Comparison of ENCODE assay signal across 26 mouse cellular contexts in the genomic region with DNA sequence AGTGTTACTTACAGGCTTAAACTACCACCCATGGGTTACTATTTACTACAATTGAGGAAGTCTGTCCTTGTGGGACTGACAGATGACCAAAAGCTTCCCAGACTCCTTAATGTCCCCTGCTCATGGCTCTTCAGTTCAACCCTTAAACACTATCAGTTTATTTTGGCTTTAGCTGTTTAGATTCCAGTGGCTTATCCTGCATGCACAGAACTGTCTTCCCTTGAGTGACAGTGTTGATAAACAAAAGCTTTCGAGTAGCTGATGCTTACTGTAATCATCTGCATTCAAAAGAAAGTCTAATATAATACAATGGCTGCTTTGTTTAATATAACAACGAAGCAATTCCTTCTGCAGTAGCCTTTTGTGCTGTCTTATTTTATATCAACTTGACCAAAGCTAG. TPM values are rescaled to one million over a fixed set of nuclear protein-coding genes. Genes with fewer than 3 reads are reported as not detected.
DNase-seq lines count a peak whose midpoint lies in the region; ATAC-seq and TF ChIP-seq lines count a peak whose summit lies in the region.
"Had no signal": no experiment of that assay in that cellular context is flagged by ENCODE, and none has a peak within 500 bp of the region (broad histone marks: within the 10 kb centered on the region; RNA-seq: fewer than 3 reads in every experiment).

No protein-coding gene starts in this region.

- no peaks in the 10 kb centered on the region for H3K9me3 ChIP-seq in liver, embryonic 14.5 days (ENCODE audit: control insufficient read depth, low read length)
- no peaks in the 10 kb centered on the region for H3K9me3 ChIP-seq in midbrain, postnatal 0 days (ENCODE audit: low read length)
- H3K9me3 ChIP-seq in embryonic facial prominence, embryonic 10.5 days = no peaks in the 10 kb centered on the region
- H3K9me3 ChIP-seq in midbrain, embryonic 11.5 days (ENCODE audit: control insufficient read depth, low read length) = no peaks in the 10 kb centered on the region
- H3K9me3 ChIP-seq: embryonic facial prominence, embryonic 12.5 days; forebrain, embryonic 13.5 days had no signal

- peak; percentile 88 for ATAC-seq in erythroblast, adult 5-6 weeks (replicated peaks; ENCODE audit: low FRiP score, poor library complexity, severe bottlenecking)
- ATAC-seq in liver, embryonic 14.5 days (ENCODE audit: insufficient read depth) = peak; percentile 86
- ATAC-seq in megakaryocyte progenitor cell, adult 5-6 weeks (replicated peaks; ENCODE audit: poor library complexity) = peak; percentile 90
- no peak for ATAC-seq in midbrain, postnatal 0 days (ENCODE audit: low FRiP score)
- ATAC-seq in midbrain, embryonic 11.5 days (ENCODE audit: low FRiP score) = no peak
- ATAC-seq: forebrain, embryonic 13.5 days; forebrain, postnatal 0 days; hindbrain, embryonic 16.5 days; inflammation-experienced regulatory T-cells, adult 6 months; Patski had no signal

- peaks cover 13 to 22% of the 10 kb centered on the region in 2 experiments for H3K4me1 ChIP-seq in liver, embryonic 14.5 days (replicated peaks; ENCODE audit: control insufficient read depth in 2 of 2, insufficient read depth in 2 of 2, low read length in 1 of 2)
- H3K4me1 ChIP-seq in midbrain, postnatal 0 days (ENCODE audit: insufficient read depth, low read length) = no peaks in the 10 kb centered on the region
- no peaks in the 10 kb centered on the region for H3K4me1 ChIP-seq in embryonic facial prominence, embryonic 10.5 days
- H3K4me1 ChIP-seq in midbrain, embryonic 11.5 days (ENCODE audit: control insufficient read depth, insufficient read depth, low read length) = no peaks in the 10 kb centered on the region
- H3K4me1 ChIP-seq: embryonic facial prominence, embryonic 12.5 days; forebrain, embryonic 13.5 days had no signal

- no peaks in the 10 kb centered on the region for H3K27me3 ChIP-seq in liver, embryonic 14.5 days (ENCODE audit: control insufficient read depth, insufficient read depth, low read length)
- H3K27me3 ChIP-seq in midbrain, postnatal 0 days (ENCODE audit: insufficient read depth, low read length) = no peaks in the 10 kb centered on the region
- no peaks in the 10 kb centered on the region for H3K27me3 ChIP-seq in embryonic facial prominence, embryonic 10.5 days (replicated peaks; ENCODE audit: low read depth, poor library complexity, severe bottlenecking)
- no peaks in the 10 kb centered on the region for H3K27me3 ChIP-seq in midbrain, embryonic 11.5 days (ENCODE audit: control insufficient read depth, insufficient read depth, low read length)
- H3K27me3 ChIP-seq: CH12.LX; embryonic facial prominence, embryonic 12.5 days; forebrain, embryonic 13.5 days had no signal

- H3K9ac ChIP-seq in liver, embryonic 14.5 days (replicated peaks) = no peak overlapping the region; the same call in 1 of the 2 replicates
- H3K9ac ChIP-seq in midbrain, postnatal 0 days (replicated peaks; ENCODE audit: low read length, poor library complexity, severe bottlenecking) = no peak overlapping the region
- H3K9ac ChIP-seq in midbrain, embryonic 11.5 days (ENCODE audit: low read length) = no peak overlapping the region
- H3K9ac ChIP-seq: embryonic facial prominence, embryonic 12.5 days; forebrain, embryonic 13.5 days; forebrain, postnatal 0 days had no signal

- 21% methylated on average over 2 of the region's 2 CpGs for WGBS in liver, embryonic 14.5 days (ENCODE audit: insufficient replicate concordance)
- 55% methylated on average over 2 of the region's 2 CpGs for WGBS in midbrain, postnatal 0 days
- 65% methylated on average over 2 of the region's 2 CpGs for WGBS in embryonic facial prominence, embryonic 10.5 days
- WGBS in midbrain, embryonic 11.5 days = 77% methylated on average over 2 of the region's 2 CpGs

- TF ChIP-seq EP300 in liver, embryonic 14.5 days (IDR thresholded peaks at IDR 0.05; ENCODE audit: low read depth) = peak; percentile 73

- TF ChIP-seq CTCF in liver, embryonic 14.5 days (IDR thresholded peaks at IDR 0.05; ENCODE audit: low read depth) = no peak
- TF ChIP-seq CTCF in midbrain, postnatal 0 days (IDR thresholded peaks at IDR 0.05) = no peak

- H3K36me3 ChIP-seq in liver, embryonic 14.5 days (replicated peaks; ENCODE audit: control insufficient read depth, insufficient read depth, low read depth) = no peaks in the 10 kb centered on the region
- H3K36me3 ChIP-seq in midbrain, postnatal 0 days (ENCODE audit: insufficient read depth, low read length) = no peaks in the 10 kb centered on the region
- no peaks in the 10 kb centered on the region for H3K36me3 ChIP-seq in embryonic facial prominence, embryonic 10.5 days (replicated peaks)
- no peaks in the 10 kb centered on the region for H3K36me3 ChIP-seq in midbrain, embryonic 11.5 days (ENCODE audit: control insufficient read depth, insufficient read depth, low read length)
- H3K36me3 ChIP-seq: embryonic facial prominence, embryonic 12.5 days had no signal

- H3K27ac ChIP-seq in liver, embryonic 14.5 days = peak overlapping the region; percentile 37; the same call in 1 of the 2 replicates
- no peak overlapping the region for H3K27ac ChIP-seq in midbrain, postnatal 0 days (ENCODE audit: low read depth, low read length)
- no peak overlapping the region for H3K27ac ChIP-seq in embryonic facial prominence, embryonic 10.5 days (replicated peaks)
- H3K27ac ChIP-seq in midbrain, embryonic 11.5 days (ENCODE audit: low read depth, low read length) = no peak overlapping the region
- H3K27ac ChIP-seq: embryonic facial prominence, embryonic 12.5 days; forebrain, embryonic 13.5 days; heart, adult 2 months had no signal

- H3K4me2 ChIP-seq in liver, embryonic 14.5 days (ENCODE audit: low read depth) = peak overlapping the region; percentile 34; the same call in 1 of the 2 replicates
- no peak overlapping the region for H3K4me2 ChIP-seq in midbrain, postnatal 0 days (ENCODE audit: low read depth, low read length, poor library complexity, severe bottlenecking)
- no peak overlapping the region for H3K4me2 ChIP-seq in midbrain, embryonic 11.5 days
- H3K4me2 ChIP-seq: embryonic facial prominence, embryonic 12.5 days; forebrain, embryonic 13.5 days; heart, embryonic 11.5 days had no signal

- H3K4me3 ChIP-seq in liver, embryonic 14.5 days (ENCODE audit: insufficient read depth in 1 of 2, low read depth in 2 of 2, low read length in 2 of 2) = no peak overlapping the region
- H3K4me3 ChIP-seq in midbrain, postnatal 0 days (ENCODE audit: low read depth, low read length) = no peak overlapping the region
- no peak overlapping the region for H3K4me3 ChIP-seq in embryonic facial prominence, embryonic 10.5 days
- H3K4me3 ChIP-seq in midbrain, embryonic 11.5 days (ENCODE audit: low read depth, low read length) = no peak overlapping the region
- H3K4me3 ChIP-seq: embryonic facial prominence, embryonic 12.5 days; forebrain, embryonic 13.5 days; heart, adult 2 months had no signal

- peak; percentile 40 for DNase-seq in c-Kit-positive CD71-positive TER-119-negative erythroid progenitor cells, embryonic 14.5 days (ENCODE audit: low read depth)
- DNase-seq in liver, embryonic 14.5 days (ENCODE audit: low read depth in 3 of 3, low spot score in 3 of 3) = peak; percentile 17 to 40 (median 38)
- no peak for DNase-seq in midbrain, postnatal 0 days (ENCODE audit: low spot score)
- no peak for DNase-seq in embryonic facial prominence, embryonic 10.5 days (ENCODE audit: low spot score)
- DNase-seq in midbrain, embryonic 11.5 days (ENCODE audit: low spot score, missing footprints) = no peak
- DNase-seq: adrenal gland, postnatal 10 days; cerebellum, adult 2 months; cerebellum, postnatal 10 days; embryo, embryonic 11 days; forebrain, postnatal 0 days; gastrocnemius, postnatal 14 days; heart, adult 2 months; heart, postnatal 36 days had no signal

RNA-seq across cellular contexts. Expression of a gene that starts 7.3 kb away (rescaled TPM):
- total RNA-seq in erythroblast, adult 5-6 weeks (2015; ENCODE audit: low replicate concordance) = not detected in 2 replicates
- total RNA-seq in erythroblast, adult 5-6 weeks (2017; ENCODE audit: low replicate concordance) = not detected in 2 replicates
- polyA plus RNA-seq in liver, embryonic 14.5 days (2012; rRNA removed) = not detected in 2 replicates
- not detected in 2 replicates for polyA plus RNA-seq in liver, embryonic 14.5 days (2014; fragmentation: Nextera tagmentation; extraction: Ambion mirVana)
- not detected in 2 replicates for total RNA-seq in megakaryocyte progenitor cell, adult 5-6 weeks (2015)
- not detected in 2 replicates for total RNA-seq in megakaryocyte progenitor cell, adult 5-6 weeks (2017)
- total RNA-seq in midbrain, postnatal 0 days (2014; rRNA removed) = not detected in 2 replicates
- not detected in 2 replicates for polyA plus RNA-seq in midbrain, postnatal 0 days (2015; fragmentation: Nextera tagmentation; extraction: Ambion mirVana)
- polyA plus RNA-seq in embryonic facial prominence, embryonic 10.5 days (2016; fragmentation: Nextera tagmentation; extraction: Ambion mirVana) = not detected in 2 replicates
- not detected in 2 replicates for polyA plus RNA-seq in midbrain, embryonic 11.5 days (2014; fragmentation: Nextera tagmentation; extraction: Ambion mirVana)
- total RNA-seq: adrenal gland, postnatal 10 days; CH12.LX; forebrain, postnatal 0 days; gastrocnemius, adult 18-20 months; gastrocnemius, postnatal 14 days; heart, adult 2 months; heart, postnatal 36 days had no signal
- polyA plus RNA-seq: cerebellum, adult 2 months; embryonic facial prominence, embryonic 12.5 days; forebrain, embryonic 13.5 days; forebrain, postnatal 0 days; gonadal fat pad, adult 2 months; heart, adult 2 months; heart, embryonic 11.5 days; heart, embryonic 16.5 days; hindbrain, embryonic 11.5 days; hindbrain, embryonic 16.5 days; inflammation-experienced regulatory T-cells, adult 6 months; Patski had no signal

RNA-seq across cellular contexts. Expression of a gene that starts 13.8 kb away (rescaled TPM):
- total RNA-seq in erythroblast, adult 5-6 weeks (2015; ENCODE audit: low replicate concordance) = not detected in 2 replicates
- not detected in 2 replicates for total RNA-seq in erythroblast, adult 5-6 weeks (2017; ENCODE audit: low replicate concordance)
- not detected in 2 replicates for polyA plus RNA-seq in liver, embryonic 14.5 days (2012; rRNA removed)
- polyA plus RNA-seq in liver, embryonic 14.5 days (2014; fragmentation: Nextera tagmentation; extraction: Ambion mirVana) = not detected in 2 replicates
- total RNA-seq in megakaryocyte progenitor cell, adult 5-6 weeks (2015) = not detected in 2 replicates
- total RNA-seq in megakaryocyte progenitor cell, adult 5-6 weeks (2017) = not detected in 2 replicates
- total RNA-seq in midbrain, postnatal 0 days (2014; rRNA removed) = not detected in 2 replicates
- not detected in 2 replicates for polyA plus RNA-seq in midbrain, postnatal 0 days (2015; fragmentation: Nextera tagmentation; extraction: Ambion mirVana)
- not detected in 2 replicates for polyA plus RNA-seq in embryonic facial prominence, embryonic 10.5 days (2016; fragmentation: Nextera tagmentation; extraction: Ambion mirVana)
- polyA plus RNA-seq in midbrain, embryonic 11.5 days (2014; fragmentation: Nextera tagmentation; extraction: Ambion mirVana) = not detected in 2 replicates
- total RNA-seq: adrenal gland, postnatal 10 days; CH12.LX; forebrain, postnatal 0 days; gastrocnemius, adult 18-20 months; gastrocnemius, postnatal 14 days; heart, adult 2 months; heart, postnatal 36 days had no signal
- polyA plus RNA-seq: cerebellum, adult 2 months; embryonic facial prominence, embryonic 12.5 days; forebrain, embryonic 13.5 days; forebrain, postnatal 0 days; gonadal fat pad, adult 2 months; heart, adult 2 months; heart, embryonic 11.5 days; heart, embryonic 16.5 days; hindbrain, embryonic 11.5 days; hindbrain, embryonic 16.5 days; inflammation-experienced regulatory T-cells, adult 6 months; Patski had no signal

RNA-seq across cellular contexts. Expression of a gene that starts 20.0 kb away (rescaled TPM):
- not detected in 2 replicates for total RNA-seq in erythroblast, adult 5-6 weeks (2015; ENCODE audit: low replicate concordance)
- total RNA-seq in erythroblast, adult 5-6 weeks (2017; ENCODE audit: low replicate concordance) = not detected in 2 replicates
- 0.05 TPM in 1 of 2 replicates, not detected in the other for polyA plus RNA-seq in liver, embryonic 14.5 days (2012; rRNA removed)
- polyA plus RNA-seq in liver, embryonic 14.5 days (2014; fragmentation: Nextera tagmentation; extraction: Ambion mirVana) = not detected in 2 replicates
- not detected in 2 replicates for total RNA-seq in megakaryocyte progenitor cell, adult 5-6 weeks (2015)
- not detected in 2 replicates for total RNA-seq in megakaryocyte progenitor cell, adult 5-6 weeks (2017)
- total RNA-seq in midbrain, postnatal 0 days (2014; rRNA removed) = not detected in 2 replicates
- not detected in 2 replicates for polyA plus RNA-seq in midbrain, postnatal 0 days (2015; fragmentation: Nextera tagmentation; extraction: Ambion mirVana)
- polyA plus RNA-seq in embryonic facial prominence, embryonic 10.5 days (2016; fragmentation: Nextera tagmentation; extraction: Ambion mirVana) = not detected in 2 replicates
- polyA plus RNA-seq in midbrain, embryonic 11.5 days (2014; fragmentation: Nextera tagmentation; extraction: Ambion mirVana) = not detected in 2 replicates
- total RNA-seq: adrenal gland, postnatal 10 days; CH12.LX; forebrain, postnatal 0 days; gastrocnemius, adult 18-20 months; gastrocnemius, postnatal 14 days; heart, adult 2 months; heart, postnatal 36 days had no signal
- polyA plus RNA-seq: cerebellum, adult 2 months; embryonic facial prominence, embryonic 12.5 days; forebrain, embryonic 13.5 days; forebrain, postnatal 0 days; gonadal fat pad, adult 2 months; heart, adult 2 months; heart, embryonic 11.5 days; heart, embryonic 16.5 days; hindbrain, embryonic 11.5 days; hindbrain, embryonic 16.5 days; inflammation-experienced regulatory T-cells, adult 6 months; Patski had no signal

RNA-seq across cellular contexts. Expression of a gene that starts 21.6 kb away (rescaled TPM):
- not detected in 2 replicates for total RNA-seq in erythroblast, adult 5-6 weeks (2015; ENCODE audit: low replicate concordance)
- not detected in 2 replicates for total RNA-seq in erythroblast, adult 5-6 weeks (2017; ENCODE audit: low replicate concordance)
- polyA plus RNA-seq in liver, embryonic 14.5 days (2012; rRNA removed) = not detected in 2 replicates
- not detected in 2 replicates for polyA plus RNA-seq in liver, embryonic 14.5 days (2014; fragmentation: Nextera tagmentation; extraction: Ambion mirVana)
- total RNA-seq in megakaryocyte progenitor cell, adult 5-6 weeks (2015) = not detected in 2 replicates
- not detected in 2 replicates for total RNA-seq in megakaryocyte progenitor cell, adult 5-6 weeks (2017)
- not detected in 2 replicates for total RNA-seq in midbrain, postnatal 0 days (2014; rRNA removed)
- polyA plus RNA-seq in midbrain, postnatal 0 days (2015; fragmentation: Nextera tagmentation; extraction: Ambion mirVana) = not detected in 2 replicates
- not detected in 2 replicates for polyA plus RNA-seq in embryonic facial prominence, embryonic 10.5 days (2016; fragmentation: Nextera tagmentation; extraction: Ambion mirVana)
- not detected in 2 replicates for polyA plus RNA-seq in midbrain, embryonic 11.5 days (2014; fragmentation: Nextera tagmentation; extraction: Ambion mirVana)
- total RNA-seq: adrenal gland, postnatal 10 days; CH12.LX; forebrain, postnatal 0 days; gastrocnemius, adult 18-20 months; gastrocnemius, postnatal 14 days; heart, adult 2 months; heart, postnatal 36 days had no signal
- polyA plus RNA-seq: cerebellum, adult 2 months; embryonic facial prominence, embryonic 12.5 days; forebrain, embryonic 13.5 days; forebrain, postnatal 0 days; gonadal fat pad, adult 2 months; heart, adult 2 months; heart, embryonic 11.5 days; heart, embryonic 16.5 days; hindbrain, embryonic 11.5 days; hindbrain, embryonic 16.5 days; inflammation-experienced regulatory T-cells, adult 6 months; Patski had no signal

RNA-seq across cellular contexts. Expression of a gene that starts 30.4 kb away (rescaled TPM):
- not detected in 2 replicates for total RNA-seq in erythroblast, adult 5-6 weeks (2015; ENCODE audit: low replicate concordance)
- not detected in 2 replicates for total RNA-seq in erythroblast, adult 5-6 weeks (2017; ENCODE audit: low replicate concordance)
- polyA plus RNA-seq in liver, embryonic 14.5 days (2012; rRNA removed) = not detected in 2 replicates
- not detected in 2 replicates for polyA plus RNA-seq in liver, embryonic 14.5 days (2014; fragmentation: Nextera tagmentation; extraction: Ambion mirVana)
- total RNA-seq in megakaryocyte progenitor cell, adult 5-6 weeks (2015) = not detected in 2 replicates
- not detected in 2 replicates for total RNA-seq in megakaryocyte progenitor cell, adult 5-6 weeks (2017)
- not detected in 2 replicates for total RNA-seq in midbrain, postnatal 0 days (2014; rRNA removed)
- polyA plus RNA-seq in midbrain, postnatal 0 days (2015; fragmentation: Nextera tagmentation; extraction: Ambion mirVana) = not detected in 2 replicates
- not detected in 2 replicates for polyA plus RNA-seq in embryonic facial prominence, embryonic 10.5 days (2016; fragmentation: Nextera tagmentation; extraction: Ambion mirVana)
- not detected in 2 replicates for polyA plus RNA-seq in midbrain, embryonic 11.5 days (2014; fragmentation: Nextera tagmentation; extraction: Ambion mirVana)
- total RNA-seq: adrenal gland, postnatal 10 days; CH12.LX; forebrain, postnatal 0 days; gastrocnemius, adult 18-20 months; gastrocnemius, postnatal 14 days; heart, adult 2 months; heart, postnatal 36 days had no signal
- polyA plus RNA-seq: cerebellum, adult 2 months; embryonic facial prominence, embryonic 12.5 days; forebrain, embryonic 13.5 days; forebrain, postnatal 0 days; gonadal fat pad, adult 2 months; heart, adult 2 months; heart, embryonic 11.5 days; heart, embryonic 16.5 days; hindbrain, embryonic 11.5 days; hindbrain, embryonic 16.5 days; inflammation-experienced regulatory T-cells, adult 6 months; Patski had no signal

Comparison
In these comparisons a context has a peak if more than half of its experiments do, and no peak if none do; other contexts are left out.
1. DNase-seq: peak in c-Kit-positive CD71-positive TER-119-negative erythroid progenitor cells, embryonic 14.5 days (single experiment) and liver, embryonic 14.5 days (3 of 3); none in midbrain, postnatal 0 days (single experiment), embryonic facial prominence, embryonic 10.5 days (single experiment) and midbrain, embryonic 11.5 days (single experiment).
2. ATAC-seq: peak in erythroblast, adult 5-6 weeks (single experiment), liver, embryonic 14.5 days (single experiment) and megakaryocyte progenitor cell, adult 5-6 weeks (single experiment); none in midbrain, postnatal 0 days (single experiment) and midbrain, embryonic 11.5 days (single experiment).